Mouse (Mus musculus): ENCODE data around the gene Clic1. TPM values are rescaled to one million over a fixed set of nuclear protein-coding genes. Genes with fewer than 3 reads are reported as not detected.

Clic1 gene
- polyA plus RNA-seq, 1 experiment = 6.0 TPM

GRCm38 (mm10) chr17:35068213-35068914 is 18.6 kb downstream of the Clic1 start:
- no peaks in the 10 kb centered on the region for H3K36me3 ChIP-seq (ENCODE audit: control insufficient read depth)
- no peaks in the 10 kb centered on the region; the same call in 1 of the 2 replicates for H3K9me3 ChIP-seq (ENCODE audit: control insufficient read depth, low read length)
- peaks cover 28% of the 10 kb centered on the region for H3K4me1 ChIP-seq (ENCODE audit: control insufficient read depth)
- H3K4me3 ChIP-seq (replicated peaks) = no peak overlapping the region
- peaks cover 78% of the 10 kb centered on the region for H3K27me3 ChIP-seq (ENCODE audit: control insufficient read depth)
- no peak for TF ChIP-seq TAL1 (IDR thresholded peaks at IDR 0.05; ENCODE audit: low read length)
- no peak for TF ChIP-seq GATA1 (IDR thresholded peaks at IDR 0.05; ENCODE audit: low read length)

- Histone ChIP-seq H3K4me3 (replicated peaks) (no peak overlapping the region), H3K27me3 (ENCODE audit: control insufficient read depth) (peaks cover 66% of the 10 kb centered on the region), H3K9me3 (ENCODE audit: control insufficient read depth, low read length) (peaks cover 2% of the 10 kb centered on the region), H3K4me1 (ENCODE audit: control insufficient read depth) (peaks cover 20% of the 10 kb centered on the region), H3K36me3 (ENCODE audit: control insufficient read depth) (no peaks in the 10 kb centered on the region)
- TF ChIP-seq GATA1 (IDR thresholded peaks at IDR 0.05; ENCODE audit: low read length) (no peak), TAL1 (IDR thresholded peaks at IDR 0.05; ENCODE audit: low read length) (no peak)
These were observed 20.9 kb downstream of the Clic1 start for GRCm38 (mm10) chr17:35070556-35071229.

GRCm38 (mm10) chr17:35071454-35071853 is 21.7 kb downstream of the Clic1 start:
- TF ChIP-seq TAL1 (IDR thresholded peaks at IDR 0.05; ENCODE audit: low read length) = no peak
- no peak for TF ChIP-seq GATA1 (IDR thresholded peaks at IDR 0.05; ENCODE audit: low read length)
- peaks cover 2% of the 10 kb centered on the region for H3K9me3 ChIP-seq (ENCODE audit: control insufficient read depth, low read length)
- H3K27me3 ChIP-seq (ENCODE audit: control insufficient read depth) = peaks cover 64% of the 10 kb centered on the region
- H3K36me3 ChIP-seq (ENCODE audit: control insufficient read depth) = no peaks in the 10 kb centered on the region
- H3K4me3 ChIP-seq (replicated peaks) = no peak overlapping the region
- peaks cover 15% of the 10 kb centered on the region for H3K4me1 ChIP-seq (ENCODE audit: control insufficient read depth)

- no peak for TF ChIP-seq TAL1 (IDR thresholded peaks at IDR 0.05; ENCODE audit: low read length)
- no peak for TF ChIP-seq GATA1 (IDR thresholded peaks at IDR 0.05; ENCODE audit: low read length)
- H3K4me1 ChIP-seq (ENCODE audit: control insufficient read depth) = peaks cover 30% of the 10 kb centered on the region
- peaks cover 56% of the 10 kb centered on the region for H3K27me3 ChIP-seq (ENCODE audit: control insufficient read depth)
- H3K9me3 ChIP-seq (ENCODE audit: control insufficient read depth, low read length) = peaks cover 2% of the 10 kb centered on the region
- H3K4me3 ChIP-seq (replicated peaks) = no peak overlapping the region
- no peaks in the 10 kb centered on the region for H3K36me3 ChIP-seq (ENCODE audit: control insufficient read depth)
These were observed 24.3 kb downstream of the Clic1 start for GRCm38 (mm10) chr17:35074097-35074496.

GRCm38 (mm10) chr17:35076507-35077176 is 26.9 kb downstream of the Clic1 start, which contains the start of gene Ly6g6e:
Gene Ly6g6e (plus strand): TSS chr17:35076902.
- TF ChIP-seq GATA1 (IDR thresholded peaks at IDR 0.05; ENCODE audit: low read length) = no peak
- TF ChIP-seq TAL1 (IDR thresholded peaks at IDR 0.05; ENCODE audit: low read length) = no peak
- Histone ChIP-seq H3K36me3 (ENCODE audit: control insufficient read depth) (no peaks in the 10 kb centered on the region), H3K9me3 (ENCODE audit: control insufficient read depth, low read length) (peaks cover 2% of the 10 kb centered on the region), H3K27me3 (ENCODE audit: control insufficient read depth) (peaks cover 40% of the 10 kb centered on the region), H3K4me1 (ENCODE audit: control insufficient read depth) (peaks cover 47% of the 10 kb centered on the region), H3K4me3 (replicated peaks) (no peak within 1 kb of the TSS)

GRCm38 (mm10) chr17:35077285-35077684 is 27.5 kb downstream of the Clic1 start:
- peaks cover 35% of the 10 kb centered on the region for H3K27me3 ChIP-seq (ENCODE audit: control insufficient read depth)

GRCm38 (mm10) chr17:35077786-35078233 is 28.0 kb downstream of the Clic1 start, which contains the start of gene Ly6g6d:
Gene Ly6g6d (minus strand): TSS chr17:35078065.
- peaks cover 35% of the 10 kb centered on the region for H3K27me3 ChIP-seq (ENCODE audit: control insufficient read depth)
- H3K9me3 ChIP-seq (ENCODE audit: control insufficient read depth, low read length) = peaks cover 2% of the 10 kb centered on the region
- TF ChIP-seq TAL1 (IDR thresholded peaks at IDR 0.05; ENCODE audit: low read length) = no peak
- TF ChIP-seq GATA1 (IDR thresholded peaks at IDR 0.05; ENCODE audit: low read length) = no peak
- H3K4me1 ChIP-seq (ENCODE audit: control insufficient read depth) = peaks cover 47% of the 10 kb centered on the region
- H3K4me3 ChIP-seq (replicated peaks) = no peak within 1 kb of the TSS
- H3K36me3 ChIP-seq (ENCODE audit: control insufficient read depth) = no peaks in the 10 kb centered on the region

More at GRCm38 (mm10) chr17:35077285-35077684, 27.5 kb downstream of the Clic1 start:
- peaks cover 47% of the 10 kb centered on the region for H3K4me1 ChIP-seq (ENCODE audit: control insufficient read depth)
- no peaks in the 10 kb centered on the region for H3K36me3 ChIP-seq (ENCODE audit: control insufficient read depth)
- no peak overlapping the region for H3K4me3 ChIP-seq (replicated peaks)
- peaks cover 2% of the 10 kb centered on the region for H3K9me3 ChIP-seq (ENCODE audit: control insufficient read depth, low read length)
- TF ChIP-seq TAL1 (IDR thresholded peaks at IDR 0.05; ENCODE audit: low read length) (no peak), GATA1 (IDR thresholded peaks at IDR 0.05; ENCODE audit: low read length) (no peak)

GRCm38 (mm10) chr17:35079778-35080177 is 30.0 kb downstream of the Clic1 start:
- H3K27me3 ChIP-seq (ENCODE audit: control insufficient read depth) = peaks cover 30% of the 10 kb centered on the region
- peak; percentile 67 for TF ChIP-seq GATA1 (IDR thresholded peaks at IDR 0.05; ENCODE audit: low read length)
- no peak for TF ChIP-seq TAL1 (IDR thresholded peaks at IDR 0.05; ENCODE audit: low read length)
- H3K9me3 ChIP-seq (ENCODE audit: control insufficient read depth, low read length) = peaks cover 2% of the 10 kb centered on the region
- H3K36me3 ChIP-seq (ENCODE audit: control insufficient read depth) = no peaks in the 10 kb centered on the region
- peaks cover 50% of the 10 kb centered on the region for H3K4me1 ChIP-seq (ENCODE audit: control insufficient read depth)
- H3K4me3 ChIP-seq (replicated peaks) = peak overlapping the region; percentile 59

- peak overlapping the region; percentile 59 for H3K4me3 ChIP-seq (replicated peaks)
- peaks cover 54% of the 10 kb centered on the region for H3K4me1 ChIP-seq (ENCODE audit: control insufficient read depth)
- no peaks in the 10 kb centered on the region for H3K36me3 ChIP-seq (ENCODE audit: control insufficient read depth)
- H3K9me3 ChIP-seq (ENCODE audit: control insufficient read depth, low read length) = peaks cover 2% of the 10 kb centered on the region
- TF ChIP-seq TAL1 (IDR thresholded peaks at IDR 0.05; ENCODE audit: low read length) = no peak
- TF ChIP-seq GATA1 (IDR thresholded peaks at IDR 0.05; ENCODE audit: low read length) = no peak
- H3K27me3 ChIP-seq (ENCODE audit: control insufficient read depth) = peaks cover 27% of the 10 kb centered on the region
These were observed 30.5 kb downstream of the Clic1 start for GRCm38 (mm10) chr17:35080248-35080647.
